ENCODE assay signal across 14 mouse cellular contexts in the genomic region with DNA sequence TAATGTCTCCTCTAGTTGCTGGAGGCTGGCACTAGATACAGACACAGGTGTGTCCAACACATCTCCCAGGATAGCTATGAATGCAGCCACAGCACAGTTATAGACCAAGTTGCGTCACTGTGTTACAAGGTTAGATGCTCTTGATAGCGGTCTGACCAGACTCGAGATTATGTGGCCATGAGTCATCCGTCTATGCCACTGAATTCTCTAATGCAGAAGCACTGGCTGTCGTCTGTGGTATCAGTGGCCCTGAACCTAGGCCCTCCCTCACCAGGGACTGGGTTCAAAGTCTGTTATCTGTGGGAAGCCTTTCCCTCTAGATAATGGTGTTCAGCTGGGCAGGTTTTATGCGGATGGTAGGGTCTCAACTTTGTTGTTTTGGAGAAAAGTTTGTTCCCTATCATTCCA. TPM values are rescaled to one million over a fixed set of nuclear protein-coding genes. Genes with fewer than 3 reads are reported as not detected.
A peak's percentile ranks its signal among the peaks of the same experiment; 100 is the strongest.
DNase-seq lines count a peak whose midpoint lies in the region; ATAC-seq lines count a peak whose summit lies in the region.
"Had no signal": no experiment of that assay in that cellular context is flagged by ENCODE, and none has a peak within 500 bp of the region (broad histone marks: within the 10 kb centered on the region; RNA-seq: fewer than 3 reads in every experiment).

No protein-coding gene starts in this region.

- no peaks in the 10 kb centered on the region for H3K27me3 ChIP-seq in liver, embryonic 11.5 days (replicated peaks; ENCODE audit: control insufficient read depth, insufficient read depth, low read length)
- no peaks in the 10 kb centered on the region for H3K27me3 ChIP-seq in forebrain, embryonic 16.5 days (replicated peaks; ENCODE audit: control insufficient read depth, insufficient read depth, low read length)
- H3K27me3 ChIP-seq in hindbrain, embryonic 13.5 days, result no peaks in the 10 kb centered on the region
- H3K27me3 ChIP-seq: midbrain, embryonic 12.5 days; neural tube, embryonic 13.5 days had no signal

- H3K4me1 ChIP-seq in liver, embryonic 11.5 days (replicated peaks; ENCODE audit: control insufficient read depth, insufficient read depth, low read length), result peaks cover 26% of the 10 kb centered on the region
- no peaks in the 10 kb centered on the region for H3K4me1 ChIP-seq in forebrain, embryonic 16.5 days (replicated peaks; ENCODE audit: control insufficient read depth, insufficient read depth, low read length)
- no peaks in the 10 kb centered on the region for H3K4me1 ChIP-seq in hindbrain, embryonic 13.5 days (replicated peaks)
- H3K4me1 ChIP-seq: midbrain, embryonic 12.5 days; neural tube, embryonic 13.5 days had no signal

- WGBS in liver, embryonic 11.5 days, result 45% methylated on average over 6 of the region's 6 CpGs
- 92% methylated on average over 6 of the region's 6 CpGs for WGBS in forebrain, embryonic 16.5 days
- 89% methylated on average over 6 of the region's 6 CpGs for WGBS in hindbrain, embryonic 13.5 days

- H3K4me3 ChIP-seq in liver, embryonic 11.5 days (ENCODE audit: low read depth, low read length), result no peak overlapping the region
- H3K4me3 ChIP-seq in forebrain, embryonic 16.5 days (replicated peaks; ENCODE audit: low read length), result no peak overlapping the region
- H3K4me3 ChIP-seq in hindbrain, embryonic 13.5 days, result no peak overlapping the region
- H3K4me3 ChIP-seq: midbrain, embryonic 12.5 days; neural tube, embryonic 13.5 days had no signal

- no peak overlapping the region; the same call in 1 of the 2 replicates for H3K4me2 ChIP-seq in liver, embryonic 11.5 days
- no peak overlapping the region for H3K4me2 ChIP-seq in forebrain, embryonic 16.5 days (ENCODE audit: low read length)
- H3K4me2 ChIP-seq in hindbrain, embryonic 13.5 days, result no peak overlapping the region
- H3K4me2 ChIP-seq: lung, embryonic 14.5 days; midbrain, embryonic 12.5 days; neural tube, embryonic 13.5 days had no signal

- peak; percentile 22 for DNase-seq in ovary, adult 18-20 months (ENCODE audit: low spot score)
- DNase-seq in ovary, postnatal 36 days (ENCODE audit: low spot score), result no peak
- DNase-seq in adrenal gland, postnatal 25 days, result peak; percentile 39
- no peak for DNase-seq in liver, embryonic 11.5 days (ENCODE audit: low spot score)
- peak; percentile 80 for DNase-seq in yolk sac, embryonic 10.5 days (ENCODE audit: low spot score)
- DNase-seq: gastrocnemius, postnatal 10 days; lung, embryonic 14.5 days; right cerebral cortex, postnatal 14 days had no signal

- ATAC-seq in liver, embryonic 11.5 days (replicated peaks; ENCODE audit: low FRiP score), result peak; percentile 55
- no peak for ATAC-seq in forebrain, embryonic 16.5 days
- no peak for ATAC-seq in activated CD4-positive, CD25-positive, alpha-beta regulatory T cell, adult 4 months
- ATAC-seq in hindbrain, embryonic 13.5 days (ENCODE audit: low FRiP score), result no peak

- peaks cover 8% of the 10 kb centered on the region for H3K36me3 ChIP-seq in liver, embryonic 11.5 days (ENCODE audit: control insufficient read depth, insufficient read depth, low read length)
- peaks cover 5% of the 10 kb centered on the region; the same call in 1 of the 2 replicates for H3K36me3 ChIP-seq in forebrain, embryonic 16.5 days (ENCODE audit: control insufficient read depth, insufficient read depth)
- peaks cover 11% of the 10 kb centered on the region for H3K36me3 ChIP-seq in hindbrain, embryonic 13.5 days

- no peak overlapping the region for H3K27ac ChIP-seq in liver, embryonic 11.5 days (ENCODE audit: low read depth, low read length)
- no peak overlapping the region for H3K27ac ChIP-seq in forebrain, embryonic 16.5 days (ENCODE audit: low read length)
- H3K27ac ChIP-seq in hindbrain, embryonic 13.5 days, result no peak overlapping the region
- H3K27ac ChIP-seq: midbrain, embryonic 12.5 days; neural tube, embryonic 13.5 days had no signal

- no peak overlapping the region for H3K9ac ChIP-seq in liver, embryonic 11.5 days (ENCODE audit: low read depth, low read length)
- no peak overlapping the region for H3K9ac ChIP-seq in forebrain, embryonic 16.5 days (replicated peaks; ENCODE audit: low read depth, low read length)
- no peak overlapping the region for H3K9ac ChIP-seq in hindbrain, embryonic 13.5 days
- H3K9ac ChIP-seq: lung, embryonic 14.5 days; midbrain, embryonic 12.5 days; neural tube, embryonic 13.5 days had no signal

- no peaks in the 10 kb centered on the region for H3K9me3 ChIP-seq in liver, embryonic 11.5 days (ENCODE audit: control insufficient read depth, low read length)
- no peaks in the 10 kb centered on the region for H3K9me3 ChIP-seq in forebrain, embryonic 16.5 days (ENCODE audit: control insufficient read depth, low read length)
- H3K9me3 ChIP-seq in hindbrain, embryonic 13.5 days, result 0 out of 2 replicates have a peak, but pooled peaks cover 3% of the 10 kb centered on the region
- H3K9me3 ChIP-seq: neural tube, embryonic 13.5 days had no signal

RNA-seq across cellular contexts. Expression of gene Dnase1, which starts 4.4 kb away (rescaled TPM):
- not detected in 2 replicates for total RNA-seq in adrenal gland, postnatal 25 days (2021)
- polyA plus RNA-seq in liver, embryonic 11.5 days (2014; fragmentation: Nextera tagmentation; extraction: Ambion mirVana), result 3.9 and 6.0 TPM in 2 replicates
- polyA plus RNA-seq in forebrain, embryonic 16.5 days (2015; fragmentation: Nextera tagmentation; extraction: Ambion mirVana), result 4.9 and 8.6 TPM in 2 replicates
- polyA plus RNA-seq in activated CD4-positive, CD25-positive, alpha-beta regulatory T cell, adult 4 months (2017; shearing (Covaris generic)), result 1 to 10 TPM; 3.4 to 4.5 TPM
- polyA plus RNA-seq in hindbrain, embryonic 13.5 days (2015; fragmentation: Nextera tagmentation; extraction: Ambion mirVana), result 5.3 and 7.2 TPM in 2 replicates
- total RNA-seq: gastrocnemius, postnatal 10 days; left cerebral cortex, adult 18-20 months had no signal

RNA-seq across cellular contexts. Expression of gene Slx4, which starts 28.8 kb away (rescaled TPM):
- 26.7 and 33.7 TPM in 2 replicates for total RNA-seq in adrenal gland, postnatal 25 days (2021)
- 21.3 and 24.5 TPM in 2 replicates for polyA plus RNA-seq in liver, embryonic 11.5 days (2014; fragmentation: Nextera tagmentation; extraction: Ambion mirVana)
- polyA plus RNA-seq in forebrain, embryonic 16.5 days (2015; fragmentation: Nextera tagmentation; extraction: Ambion mirVana), result 28.1 and 29.2 TPM in 2 replicates
- 10 to 100 TPM; 15.2 to 22.2 TPM for polyA plus RNA-seq in activated CD4-positive, CD25-positive, alpha-beta regulatory T cell, adult 4 months (2017; shearing (Covaris generic))
- 21.5 and 23.3 TPM in 2 replicates for polyA plus RNA-seq in hindbrain, embryonic 13.5 days (2015; fragmentation: Nextera tagmentation; extraction: Ambion mirVana)

RNA-seq across cellular contexts. Expression of gene Trap1, which starts 45.3 kb away (rescaled TPM):
- 209 TPM in 2 replicates for total RNA-seq in adrenal gland, postnatal 25 days (2021)
- 147 and 157 TPM in 2 replicates for polyA plus RNA-seq in liver, embryonic 11.5 days (2014; fragmentation: Nextera tagmentation; extraction: Ambion mirVana)
- 52.7 and 54.5 TPM in 2 replicates for polyA plus RNA-seq in forebrain, embryonic 16.5 days (2015; fragmentation: Nextera tagmentation; extraction: Ambion mirVana)
- 10 to 100 TPM; 59.4 to 74.5 TPM for polyA plus RNA-seq in activated CD4-positive, CD25-positive, alpha-beta regulatory T cell, adult 4 months (2017; shearing (Covaris generic))
- polyA plus RNA-seq in hindbrain, embryonic 13.5 days (2015; fragmentation: Nextera tagmentation; extraction: Ambion mirVana), result 47.2 and 48.7 TPM in 2 replicates

RNA-seq across cellular contexts. Expression of gene Nlrc3, which starts 55.9 kb away (rescaled TPM):
- total RNA-seq in adrenal gland, postnatal 25 days (2021), result 3.7 and 4.3 TPM in 2 replicates
- 0.94 and 1.1 TPM in 2 replicates for polyA plus RNA-seq in liver, embryonic 11.5 days (2014; fragmentation: Nextera tagmentation; extraction: Ambion mirVana)
- 0.88 and 1.2 TPM in 2 replicates for polyA plus RNA-seq in forebrain, embryonic 16.5 days (2015; fragmentation: Nextera tagmentation; extraction: Ambion mirVana)
- polyA plus RNA-seq in activated CD4-positive, CD25-positive, alpha-beta regulatory T cell, adult 4 months (2017; shearing (Covaris generic)), result 10 to 100 TPM; 60.0 to 64.2 TPM
- 0.74 and 1.1 TPM in 2 replicates for polyA plus RNA-seq in hindbrain, embryonic 13.5 days (2015; fragmentation: Nextera tagmentation; extraction: Ambion mirVana)

Comparison
In these comparisons a context has a peak if more than half of its experiments do, and no peak if none do; other contexts are left out.
1. DNase-seq: peak in ovary, adult 18-20 months (single experiment), adrenal gland, postnatal 25 days (single experiment) and yolk sac, embryonic 10.5 days (single experiment); none in ovary, postnatal 36 days (single experiment) and liver, embryonic 11.5 days (single experiment).